Mouse (Mus musculus) neural tube, embryonic 15.5 days (tissue): Measurements from ENCODE around the gene Atp4a. TPM values are rescaled to one million over a fixed set of nuclear protein-coding genes. Genes with fewer than 3 reads are reported as not detected.

Experiments
- ATAC-seq: fragments of 200-750 bp; cut with Nextera tagmentation; 2 replicates; pipeline ENCODE4 v1.8.0; 2017; ENCODE audit warnings: mild to moderate bottlenecking, moderate TSS enrichment, moderate library complexity; ENCODE audit not compliant: low FRiP score
- H3K27ac ChIP-seq: fragments of 300-500 bp; sonication (generic); replicated peaks from 2 replicates; pipeline ENCODE4 v1.5.1; 2015; ENCODE audit warnings: mild to moderate bottlenecking, inconsistent platforms
- H3K27me3 ChIP-seq: fragments of 300-500 bp; sonication (generic); replicated peaks from 2 replicates; pipeline ENCODE4 v1.6.1; 2015; ENCODE audit warnings: inconsistent platforms
- H3K36me3 ChIP-seq: fragments of 300-500 bp; sonication (generic); 2 replicates; pipeline ENCODE4 v1.6.1; 2015; ENCODE audit warnings: inconsistent platforms
- H3K4me1 ChIP-seq: fragments of 300-500 bp; sonication (generic); 2 replicates; pipeline ENCODE4 v1.6.1; 2015; ENCODE audit warnings: inconsistent platforms
- H3K4me2 ChIP-seq: fragments of 300-500 bp; sonication (generic); 2 replicates; pipeline ENCODE4 v1.6.1; 2015; ENCODE audit warnings: inconsistent platforms, mild to moderate bottlenecking, moderate library complexity
- H3K4me3 ChIP-seq: fragments of 300-500 bp; sonication (generic); replicated peaks from 2 replicates; pipeline ENCODE4 v1.5.1; 2015; ENCODE audit warnings: mild to moderate bottlenecking, inconsistent platforms
- H3K9ac ChIP-seq: fragments of 300-500 bp; sonication (generic); replicated peaks from 2 replicates; pipeline ENCODE4 v1.6.1; 2015; ENCODE audit warnings: mild to moderate bottlenecking, inconsistent platforms
- H3K9me3 ChIP-seq: fragments of 300-500 bp; sonication (generic); replicated peaks from 2 replicates; pipeline ENCODE4 v1.6.1; 2016; ENCODE audit warnings: inconsistent platforms
- WGBS: fragments of 180-500 bp; shearing (Covaris S2); methylation state at CpG from one replicate; pipeline ENCODE4 v1.1.7; 2015; ENCODE audit warnings: mixed read lengths; 5-methylcytosine and 5-hydroxymethylcytosine counted together
- polyA plus RNA-seq: library from polyadenylated mRNA; unstranded; fragments of >200 nt; fragmentation: Nextera tagmentation; extraction: Ambion mirVana; gene quantifications from 2 replicates; pipeline ENCODE4 v1.2.1, GENCODE M21; 2015

Atp4a gene
- polyA plus RNA-seq, 1 experiment from 2014 or later, result 3.2 TPM

DNA sequence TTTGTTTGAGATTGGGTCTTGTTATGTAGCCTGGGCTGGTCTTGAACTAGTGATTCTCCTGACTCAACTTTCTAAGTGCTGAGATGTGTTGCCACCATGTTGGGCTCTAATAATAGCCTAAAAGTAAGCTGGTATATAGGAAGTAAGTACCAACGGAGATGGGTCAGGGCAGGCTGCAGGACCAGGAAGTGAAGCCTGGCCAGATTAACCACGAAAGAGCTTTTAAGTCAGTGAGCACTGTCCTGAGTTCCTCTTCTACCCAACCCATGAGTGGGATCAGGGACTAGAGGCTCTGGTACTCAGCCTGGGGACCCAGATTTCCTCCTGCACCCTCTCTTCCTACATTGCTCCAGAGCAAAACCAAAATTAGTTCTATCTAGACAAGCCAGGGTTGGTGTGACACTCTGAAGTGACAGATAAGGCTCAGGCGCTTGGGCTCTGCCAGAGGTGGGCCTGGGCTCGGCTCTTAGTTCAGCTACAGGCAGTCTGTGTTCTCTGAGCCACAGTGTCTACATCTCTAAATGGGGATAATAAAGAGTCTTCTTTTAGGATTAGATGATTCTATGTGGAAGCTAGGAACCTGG lies 49.9 kb downstream of the Atp4a start:
- no peak overlapping the region for H3K9ac ChIP-seq
- H3K4me3 ChIP-seq, result no peak overlapping the region
- no peak for ATAC-seq
- H3K27ac ChIP-seq, result no peak overlapping the region
- H3K4me1 ChIP-seq, result peaks cover 3% of the 10 kb centered on the region; the same call in 1 of the 2 replicates
- 0 out of 2 replicates have a peak, but pooled peaks cover 3% of the 10 kb centered on the region for H3K27me3 ChIP-seq
- 86% methylated on average over 4 of the region's 4 CpGs for WGBS
- H3K4me2 ChIP-seq, result no peak overlapping the region
- H3K36me3 ChIP-seq, result no peaks in the 10 kb centered on the region
- no peaks in the 10 kb centered on the region for H3K9me3 ChIP-seq

DNA sequence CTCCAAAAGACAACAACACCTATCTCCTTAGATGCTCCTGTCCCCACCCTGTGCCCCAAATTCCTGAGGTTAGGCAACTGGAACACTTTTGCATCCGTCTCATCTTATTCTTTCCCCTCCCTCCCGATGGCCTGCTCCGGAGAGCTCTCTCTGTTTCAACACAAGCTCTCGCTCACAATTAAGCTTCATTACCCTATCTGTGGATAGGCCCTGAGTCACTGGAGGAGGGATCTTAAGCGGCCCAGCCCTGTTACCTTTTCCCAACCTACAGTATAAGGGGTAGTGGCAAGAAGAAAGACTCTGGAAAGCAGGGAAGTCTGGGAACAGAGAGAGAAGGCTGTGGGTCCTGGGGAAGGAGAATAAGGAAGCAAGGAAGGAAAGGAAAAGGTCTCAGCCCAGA lies 51.4 kb downstream of the Atp4a start, which contains the start of gene Dmkn:
Gene Dmkn (plus strand): TSS at position 301 of the 400 bp plus-strand sequence.
- Histone ChIP-seq H3K4me1 (peaks cover 3% of the 10 kb centered on the region; the same call in 1 of the 2 replicates), H3K27ac (no peak within 1 kb of the TSS), H3K4me3 (no peak within 1 kb of the TSS), H3K9ac (no peak within 1 kb of the TSS), H3K9me3 (no peaks in the 10 kb centered on the region), H3K27me3 (0 out of 2 replicates have a peak, but pooled peaks cover 3% of the 10 kb centered on the region), H3K36me3 (no peaks in the 10 kb centered on the region), H3K4me2 (no peak within 1 kb of the TSS)
- no peak for ATAC-seq
- WGBS, result 38% methylated on average over 5 of the region's 5 CpGs

GRCm38 (mm10) chr7:30765173-30765572 lies 53.2 kb downstream of the Atp4a start:
- 0 out of 2 replicates have a peak, but pooled peaks have one; percentile 45 for ATAC-seq
- WGBS, result 40% methylated on average over 11 of the region's 11 CpGs
- Histone ChIP-seq H3K9ac (no peak overlapping the region), H3K4me2 (peak overlapping the region; percentile 34), H3K27ac (no peak overlapping the region), H3K36me3 (no peaks in the 10 kb centered on the region), H3K27me3 (0 out of 2 replicates have a peak, but pooled peaks cover 3% of the 10 kb centered on the region), H3K4me3 (no peak overlapping the region), H3K4me1 (peaks cover 3% of the 10 kb centered on the region; the same call in 1 of the 2 replicates), H3K9me3 (no peaks in the 10 kb centered on the region)

DNA sequence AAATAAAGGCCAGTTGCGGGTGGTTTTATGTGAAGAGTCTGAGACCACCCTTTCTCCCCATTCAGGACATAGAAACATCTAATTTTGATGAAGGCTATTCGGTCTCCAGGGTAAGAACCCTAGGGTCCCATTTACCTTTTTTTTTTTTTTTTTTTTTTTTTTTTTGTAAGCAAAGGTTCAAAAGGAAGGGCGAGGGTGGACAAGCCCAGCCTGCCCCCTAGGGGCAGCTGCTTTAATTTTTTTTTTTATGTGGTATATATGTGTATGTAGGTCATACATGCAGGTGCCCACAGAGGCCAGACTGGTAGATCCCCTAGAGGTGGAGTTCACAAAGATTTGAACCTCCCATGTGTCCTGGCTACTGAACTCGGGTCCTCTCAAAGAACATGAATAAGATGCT lies 54.4 kb downstream of the Atp4a start:
- 94% methylated on average over 4 of the region's 4 CpGs for WGBS
- Histone ChIP-seq H3K9ac (no peak overlapping the region), H3K27ac (no peak overlapping the region), H3K4me1 (peaks cover 3% of the 10 kb centered on the region; the same call in 1 of the 2 replicates), H3K27me3 (0 out of 2 replicates have a peak, but pooled peaks cover 3% of the 10 kb centered on the region), H3K4me2 (no peak overlapping the region), H3K9me3 (no peaks in the 10 kb centered on the region), H3K36me3 (no peaks in the 10 kb centered on the region), H3K4me3 (no peak overlapping the region)
- ATAC-seq, result no peak

DNA sequence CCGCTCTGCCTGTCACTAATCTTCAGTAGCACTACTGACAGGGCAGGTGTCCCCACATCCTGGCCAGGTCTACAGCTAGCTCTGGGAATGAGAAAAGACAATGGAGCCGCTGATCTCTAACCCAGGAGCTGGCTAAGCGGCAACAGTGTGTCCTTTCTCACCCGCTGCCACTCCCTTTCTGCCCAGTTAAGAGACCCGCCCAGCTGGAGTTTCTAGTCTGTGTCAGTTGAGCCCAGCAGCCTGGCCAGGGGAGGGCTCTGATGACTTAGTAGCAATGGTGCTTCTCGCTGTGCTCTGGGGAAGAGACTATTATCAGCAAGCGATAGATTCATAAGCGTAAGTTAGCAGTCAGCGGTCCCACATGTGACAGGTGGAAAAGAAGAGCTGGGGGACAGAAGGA lies 57.2 kb downstream of the Atp4a start:
- no peaks in the 10 kb centered on the region for H3K9me3 ChIP-seq
- no peaks in the 10 kb centered on the region for H3K36me3 ChIP-seq
- H3K4me1 ChIP-seq, result peaks cover 3% of the 10 kb centered on the region; the same call in 1 of the 2 replicates
- no peak overlapping the region for H3K27ac ChIP-seq
- no peak overlapping the region for H3K9ac ChIP-seq
- 44% methylated on average over 9 of the region's 9 CpGs for WGBS
- H3K4me3 ChIP-seq, result no peak overlapping the region
- no peaks in the 10 kb centered on the region for H3K27me3 ChIP-seq
- no peak for ATAC-seq
- H3K4me2 ChIP-seq, result no peak overlapping the region

Other genes starting within 250 kb of the Atp4a start
- gene Prodh2, start 218.6 kb upstream of the Atp4a start, polyA plus RNA-seq, result 0.42 TPM in 1 of 2 replicates, not detected in the other
- 78.7 and 91.1 TPM in 2 replicates for gene Arhgap33, start 177.1 kb upstream of the Atp4a start, polyA plus RNA-seq
- 8.6 and 11.7 TPM in 2 replicates for gene Hspb6, start 160.0 kb upstream of the Atp4a start, polyA plus RNA-seq
- 7.9 and 8.6 TPM in 2 replicates for gene Proser3, start 159.9 kb upstream of the Atp4a start, polyA plus RNA-seq
- gene Lin37, start 152.4 kb upstream of the Atp4a start, polyA plus RNA-seq, result 55.6 and 61.8 TPM in 2 replicates
- gene U2af1l4, start 148.9 kb upstream of the Atp4a start, polyA plus RNA-seq, result 84.2 and 95.2 TPM in 2 replicates
- 14.6 and 14.8 TPM in 2 replicates for gene Gm49396, start 148.9 kb upstream of the Atp4a start, polyA plus RNA-seq
- gene Psenen, start 148.6 kb upstream of the Atp4a start, polyA plus RNA-seq, result 136 and 139 TPM in 2 replicates
- gene Igflr1, start 146.8 kb upstream of the Atp4a start, polyA plus RNA-seq, result 4.1 and 4.7 TPM in 2 replicates
- gene Kmt2b, start 123.5 kb upstream of the Atp4a start, polyA plus RNA-seq, result 8.5 and 8.8 TPM in 2 replicates
- 0.37 and 0.44 TPM in 2 replicates for gene Zbtb32, start 113.3 kb upstream of the Atp4a start, polyA plus RNA-seq
- gene Upk1a, start 99.4 kb upstream of the Atp4a start, polyA plus RNA-seq, result 0.87 and 2.3 TPM in 2 replicates
- 1,176 and 1,358 TPM in 2 replicates for gene Cox6b1, start 86.1 kb upstream of the Atp4a start, polyA plus RNA-seq
- gene Etv2, start 76.4 kb upstream of the Atp4a start, polyA plus RNA-seq, result not detected in 2 replicates
- 125 and 129 TPM in 2 replicates for gene Rbm42, start 61.9 kb upstream of the Atp4a start, polyA plus RNA-seq
- 22.5 and 29.3 TPM in 2 replicates for gene Haus5, start 47.2 kb upstream of the Atp4a start, polyA plus RNA-seq
- not detected in 2 replicates for gene Pmis2, start 40.6 kb upstream of the Atp4a start, polyA plus RNA-seq
- 0.34 TPM in 1 of 2 replicates, not detected in the other for gene 2200002J24Rik, start 13.3 kb upstream of the Atp4a start, polyA plus RNA-seq
- 284 and 304 TPM in 2 replicates for gene Tmem147, start 17.3 kb downstream of the Atp4a start, polyA plus RNA-seq
- gene Gapdhs, start 31.5 kb downstream of the Atp4a start, polyA plus RNA-seq, result 0.73 and 1.0 TPM in 2 replicates
- gene Sbsn, start 39.3 kb downstream of the Atp4a start, polyA plus RNA-seq, result 1.6 and 2.0 TPM in 2 replicates
- gene Dmkn, start 51.5 kb downstream of the Atp4a start, polyA plus RNA-seq, result 3.7 and 6.2 TPM in 2 replicates
- 2.4 and 10.4 TPM in 2 replicates for gene Krtdap, start 75.7 kb downstream of the Atp4a start, polyA plus RNA-seq
- 0.15 and 1.1 TPM in 2 replicates for gene Ffar2, start 111.6 kb downstream of the Atp4a start, polyA plus RNA-seq
- 0.14 TPM in 1 of 2 replicates, not detected in the other for gene Ffar3, start 144.0 kb downstream of the Atp4a start, polyA plus RNA-seq
- not detected in 2 replicates for gene Ffar1, start 149.4 kb downstream of the Atp4a start, polyA plus RNA-seq
- 0.10 and 0.11 TPM in 2 replicates for gene Cd22, start 168.1 kb downstream of the Atp4a start, polyA plus RNA-seq
- gene Mag, start 202.7 kb downstream of the Atp4a start, polyA plus RNA-seq, result 4.7 and 4.8 TPM in 2 replicates
- gene Hamp2, start 212.5 kb downstream of the Atp4a start, polyA plus RNA-seq, result not detected in 2 replicates
- not detected in 2 replicates for gene Hamp, start 231.8 kb downstream of the Atp4a start, polyA plus RNA-seq
- 27.7 and 36.0 TPM in 2 replicates for gene Usf2, start 244.6 kb downstream of the Atp4a start, polyA plus RNA-seq